Mouse (Mus musculus) kidney, adult 8-10 months (tissue): ENCODE data around the gene Plg.

Experiments
- DNase-seq, 2 experiments: peaks; one replicate each; pipeline ENCODE4 v3.0.0; 2022

Plg gene

DNA sequence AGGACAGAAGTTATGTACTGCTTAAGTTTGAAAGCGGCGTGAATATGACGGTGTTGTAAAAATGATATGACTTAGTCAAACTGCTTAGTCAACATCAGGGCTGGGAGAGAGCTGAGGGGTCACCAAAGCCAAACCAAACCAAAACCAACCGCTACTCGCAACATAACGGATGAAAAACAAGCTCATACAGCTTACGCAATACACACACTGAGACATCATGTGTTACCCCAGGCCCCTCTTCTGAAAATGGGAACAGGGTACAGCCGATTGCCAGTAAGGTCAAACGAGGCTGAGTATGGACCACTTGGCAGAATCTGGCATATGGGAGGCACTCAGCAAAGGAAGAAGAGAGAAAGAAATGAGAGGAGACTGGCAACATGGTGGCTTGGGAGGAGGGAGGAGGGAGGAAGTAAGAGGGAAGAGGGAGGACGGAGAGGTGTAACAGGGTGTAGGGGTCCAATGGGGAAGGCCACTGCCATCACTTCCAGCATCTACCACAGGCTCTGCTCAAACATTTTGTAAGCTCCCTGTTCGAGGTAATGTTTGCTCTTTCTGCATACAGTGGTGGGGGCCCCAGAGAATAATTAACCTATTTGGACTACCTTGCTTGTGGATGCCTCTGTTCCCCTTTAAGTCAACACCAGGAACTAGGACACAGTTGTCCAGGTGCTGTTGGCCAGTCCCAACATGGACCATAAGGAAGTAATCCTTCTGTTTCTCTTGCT, at the start of gene Plg:
Plg (plus strand) TSS at position 628 of the 725 bp plus-strand sequence.
- no peak for DNase-seq

DNA sequence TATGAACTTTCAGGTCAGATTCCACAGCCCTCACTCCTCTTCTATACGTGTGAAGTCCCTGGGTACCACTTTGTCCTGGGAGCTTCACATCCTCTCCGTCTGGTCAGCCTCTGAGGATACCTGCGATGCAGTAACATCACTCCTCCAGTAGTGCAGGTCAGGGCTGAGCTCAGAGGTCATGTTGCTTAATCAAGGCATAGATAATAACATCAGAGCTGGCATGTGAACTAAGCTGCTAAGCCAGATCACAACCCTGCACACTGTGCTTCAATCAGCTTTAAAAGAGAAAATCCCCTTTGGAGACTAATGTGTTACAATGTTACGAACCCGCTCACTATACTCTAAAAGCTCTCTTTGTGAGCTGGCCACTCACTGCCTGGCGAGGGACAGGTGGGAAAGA, 43.3 kb upstream of the Plg start:
- DNase-seq: no peak

DNA sequence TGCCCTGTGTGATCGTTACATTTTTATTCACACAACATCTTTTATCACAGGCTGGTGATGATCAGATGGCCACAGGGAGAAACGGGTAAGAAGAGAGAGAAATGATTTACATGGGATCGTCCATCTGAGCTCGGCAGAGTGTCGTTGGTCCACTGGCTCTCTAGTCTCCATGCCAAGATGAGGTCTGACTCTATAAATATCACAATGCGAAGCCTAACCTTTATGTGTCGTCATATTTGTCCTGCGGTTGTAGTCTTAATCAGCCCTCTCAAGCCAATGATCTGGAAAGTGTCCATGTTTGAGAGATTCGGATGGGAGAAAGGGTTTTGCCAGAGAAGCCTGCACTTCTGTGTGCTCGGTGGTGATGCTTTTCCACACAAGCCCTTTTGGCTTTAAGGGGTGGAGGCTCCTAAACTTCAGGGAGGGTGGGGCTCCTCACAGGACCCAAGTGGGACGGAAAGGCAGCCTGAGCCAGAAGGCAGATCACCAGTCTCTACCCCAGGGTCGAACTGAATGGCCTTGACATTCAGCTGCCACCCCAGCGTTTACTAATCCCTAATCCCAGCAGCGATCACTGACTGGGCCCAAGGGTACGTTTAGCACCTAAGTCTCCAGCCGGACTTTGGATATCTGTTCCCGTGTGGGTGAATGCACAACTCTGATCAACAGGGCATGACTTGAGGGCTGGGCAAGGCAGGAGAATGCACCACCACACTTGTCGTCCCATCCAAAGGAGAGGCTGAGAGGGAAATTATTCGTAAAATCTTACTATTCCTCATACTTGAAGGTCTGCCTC, 42.1 kb upstream of the Plg start:
- peak; percentile 62 to 72 for DNase-seq

GRCm38 (mm10) chr17:12337156-12337555, 41.3 kb upstream of the Plg start:
- peak; percentile 66 to 81 for DNase-seq

DNA sequence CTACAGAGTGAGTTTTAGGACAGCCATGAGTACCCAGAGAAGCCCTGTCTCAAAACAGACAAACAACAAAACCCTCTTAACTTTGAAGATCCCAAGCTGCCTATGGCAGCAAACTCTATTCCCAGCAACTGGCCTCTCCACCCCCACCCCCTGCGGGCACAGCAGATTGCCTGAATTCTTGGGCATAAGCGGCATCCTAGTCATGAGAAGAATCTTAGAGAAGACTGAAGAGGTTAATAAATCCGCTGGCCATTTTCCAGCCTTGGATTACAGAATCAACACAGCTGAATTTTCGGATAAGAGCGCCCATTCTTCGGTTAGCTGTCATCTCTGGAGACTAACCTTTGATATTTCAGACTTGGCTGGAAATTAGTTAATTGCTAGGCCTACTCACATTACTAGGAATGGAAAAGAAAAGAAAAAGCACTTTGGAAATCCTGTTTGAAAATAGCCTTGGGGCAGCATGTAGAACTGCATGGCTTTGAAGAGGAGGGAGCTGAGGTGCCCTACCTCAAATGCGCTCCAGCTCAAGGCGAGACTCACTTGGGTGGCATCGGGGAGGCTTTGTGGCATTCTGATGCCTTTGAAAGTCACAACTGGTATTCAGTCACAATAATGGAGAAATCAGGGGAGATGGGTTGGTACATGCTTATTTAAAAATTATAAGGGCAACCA, 34.6 kb upstream of the Plg start:
- DNase-seq: peak in 1 of 2 experiments; percentile 27

GRCm38 (mm10) chr17:12347462-12347861, 30.9 kb upstream of the Plg start:
- DNase-seq: no peak

- no peak for DNase-seq
Observed at GRCm38 (mm10) chr17:12351564-12351963, 26.8 kb upstream of the Plg start.

- DNase-seq: no peak
Observed at GRCm38 (mm10) chr17:12352781-12353180, 25.6 kb upstream of the Plg start.

- no peak for DNase-seq
Observed at GRCm38 (mm10) chr17:12359876-12360275, 18.5 kb upstream of the Plg start.

GRCm38 (mm10) chr17:12363601-12364425, 14.6 kb upstream of the Plg start:
- DNase-seq: no peak

DNA sequence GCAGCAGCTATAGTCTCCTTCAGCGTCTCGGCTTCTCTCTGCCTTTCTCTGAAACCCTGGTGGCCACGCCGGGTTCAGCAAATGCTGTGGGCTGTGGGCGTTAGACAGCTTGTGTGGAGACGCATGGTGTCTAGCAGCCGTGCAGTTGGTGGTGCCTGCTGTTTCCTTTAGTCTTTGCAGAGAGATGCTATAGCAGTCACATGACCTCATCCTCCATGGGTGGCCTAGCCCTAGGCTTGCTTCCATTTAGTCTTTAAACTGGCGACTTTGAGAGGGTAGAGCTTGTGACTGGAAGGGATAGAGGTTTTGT, 14.0 kb upstream of the Plg start:
- no peak for DNase-seq

DNA sequence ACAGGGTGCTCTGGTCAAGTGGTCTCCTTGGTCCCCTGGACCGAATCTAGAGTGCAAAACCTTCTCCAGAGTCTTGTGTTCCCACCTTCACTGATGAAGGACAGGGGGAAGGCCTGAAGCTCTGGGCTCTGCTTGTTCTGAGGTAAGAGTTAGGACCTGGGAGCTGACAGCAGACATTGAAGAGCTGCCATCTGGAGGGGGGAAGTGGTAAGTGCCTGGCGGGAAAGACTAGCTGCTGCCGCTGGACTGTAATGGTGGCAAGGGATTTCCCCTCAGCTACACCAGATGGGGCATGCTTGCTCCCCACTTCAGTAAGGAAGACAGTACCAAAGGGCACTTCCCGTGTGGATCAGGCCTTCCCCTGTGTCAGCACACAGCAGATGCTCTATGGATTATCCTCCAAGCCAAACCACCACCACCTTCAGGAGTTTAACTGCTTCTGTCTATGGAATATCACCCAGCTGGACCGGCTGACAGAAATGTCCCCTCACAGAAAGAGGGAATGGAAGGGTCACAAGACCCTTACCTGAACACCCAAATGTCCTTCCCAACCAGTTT, 11.0 kb upstream of the Plg start:
- DNase-seq: peak; percentile 71 to 81

GRCm38 (mm10) chr17:12369393-12369792, 9.0 kb upstream of the Plg start:
- no peak for DNase-seq

DNA sequence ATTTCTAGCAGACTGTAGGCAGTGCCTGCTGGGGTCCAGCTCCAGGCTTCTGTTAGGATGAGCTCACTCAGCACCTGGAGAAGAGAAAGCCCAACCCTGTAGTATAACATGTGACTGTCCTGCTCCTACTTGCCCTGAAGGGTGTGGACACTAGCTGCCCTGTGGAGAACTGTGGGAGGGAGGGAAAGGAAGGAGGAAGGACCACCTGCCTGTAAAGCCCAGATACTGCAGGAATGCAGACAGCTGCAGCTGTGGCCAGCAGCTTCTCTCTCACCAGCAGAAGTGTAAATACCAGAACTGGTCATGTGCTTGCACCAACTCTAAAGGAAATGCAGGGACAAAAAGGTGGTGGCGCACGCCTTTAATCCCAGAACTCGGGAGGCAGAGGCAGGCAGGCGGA, 8.1 kb upstream of the Plg start:
- no peak for DNase-seq

DNA sequence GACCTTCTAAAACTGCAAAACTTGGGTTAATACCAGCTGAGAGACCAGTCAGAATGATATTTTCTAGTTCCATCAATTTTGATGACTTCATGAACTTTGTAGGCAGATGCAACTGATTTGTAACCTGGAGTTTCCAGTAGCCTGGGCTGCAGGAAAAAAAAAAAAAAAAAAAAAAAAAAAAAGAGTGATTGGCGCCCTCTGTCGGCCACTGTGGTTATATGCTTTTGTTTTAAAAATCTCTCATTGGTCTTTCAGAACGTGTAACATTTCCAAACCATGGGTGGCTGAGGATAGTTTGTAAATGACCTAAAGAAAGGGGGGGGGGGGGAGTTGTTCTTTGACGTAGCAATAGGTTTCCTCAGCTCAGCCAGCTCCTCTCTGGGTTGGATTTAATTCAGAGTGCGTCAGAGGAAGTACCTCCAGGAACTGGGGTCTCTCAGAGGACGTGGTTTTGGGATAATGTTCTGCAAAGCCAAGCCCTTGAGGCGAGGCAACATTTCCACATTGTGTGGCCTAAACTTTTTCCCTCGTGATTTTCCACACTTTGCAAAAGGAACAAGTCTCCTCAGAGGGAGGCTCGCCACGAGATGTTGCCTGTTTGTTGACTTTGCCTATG, 7.0 kb upstream of the Plg start:
- no peak for DNase-seq

DNA sequence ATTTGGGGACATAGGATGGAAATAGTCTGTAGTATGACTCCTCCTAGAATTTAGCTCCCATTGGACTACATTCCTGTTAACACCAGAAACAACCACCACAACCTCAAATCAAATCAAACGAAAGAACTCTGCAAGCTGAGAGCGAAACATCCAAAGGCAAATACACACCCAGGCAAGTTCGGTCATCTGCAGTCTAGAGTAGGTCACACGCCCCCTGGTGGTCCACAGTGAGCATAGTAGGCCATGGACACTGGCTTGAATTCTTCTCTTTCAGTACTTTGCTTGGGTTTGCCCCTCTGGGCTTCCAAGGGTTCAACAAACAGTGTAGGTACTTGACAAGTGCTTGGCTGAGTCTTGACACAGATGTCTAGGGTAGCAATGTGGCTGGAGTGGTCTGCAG, 6.4 kb upstream of the Plg start:
- peak; percentile 51 to 73 for DNase-seq

DNA sequence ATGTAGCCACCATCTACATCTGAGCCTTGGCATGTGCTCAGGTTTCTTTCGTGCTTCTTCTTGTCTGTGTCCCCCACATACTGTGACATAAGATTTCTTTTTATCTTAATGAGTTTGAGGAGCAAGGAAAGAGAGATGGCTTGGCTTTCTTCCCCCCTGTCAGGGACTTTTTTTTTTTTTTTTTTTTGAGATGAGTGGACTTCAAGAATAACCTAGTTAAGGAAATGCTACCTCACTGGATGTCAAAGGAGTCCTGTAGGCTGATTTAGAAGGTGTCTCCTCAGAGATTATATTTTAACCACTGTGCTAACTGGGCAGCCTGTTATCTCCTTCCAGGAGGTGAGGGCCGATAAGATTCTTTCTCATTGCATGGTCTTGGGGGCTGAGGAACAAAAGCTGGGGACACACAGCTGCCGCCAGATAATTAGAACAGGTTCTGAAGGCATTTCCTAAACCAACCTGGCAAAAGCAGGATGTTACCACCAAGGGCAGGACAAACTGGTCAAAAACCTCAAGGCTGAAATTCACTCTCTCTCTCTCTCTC, 4.7 kb upstream of the Plg start:
- no peak for DNase-seq

DNA sequence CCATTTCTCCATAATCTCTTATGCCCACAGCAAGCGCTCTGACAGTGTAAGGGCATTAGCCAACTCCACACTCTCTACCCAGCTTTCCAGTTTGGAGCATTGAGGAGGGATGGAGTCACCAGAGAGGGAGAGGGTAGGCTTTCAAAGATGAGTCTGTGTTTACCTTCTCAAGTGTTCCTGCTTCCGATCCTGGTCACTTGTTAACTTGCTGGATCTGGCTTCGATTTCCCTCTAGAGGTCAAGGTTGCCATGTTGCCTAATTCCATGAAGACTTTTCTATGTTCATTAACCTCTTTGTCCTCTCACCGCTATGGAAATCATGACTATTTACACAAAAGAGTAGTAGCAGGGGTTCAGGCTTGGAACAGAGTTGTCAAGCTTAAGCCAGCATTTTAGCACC, 1.9 kb downstream of the Plg start:
- DNase-seq: no peak

GRCm38 (mm10) chr17:12381579-12381978, 3.2 kb downstream of the Plg start:
- no peak for DNase-seq

DNA sequence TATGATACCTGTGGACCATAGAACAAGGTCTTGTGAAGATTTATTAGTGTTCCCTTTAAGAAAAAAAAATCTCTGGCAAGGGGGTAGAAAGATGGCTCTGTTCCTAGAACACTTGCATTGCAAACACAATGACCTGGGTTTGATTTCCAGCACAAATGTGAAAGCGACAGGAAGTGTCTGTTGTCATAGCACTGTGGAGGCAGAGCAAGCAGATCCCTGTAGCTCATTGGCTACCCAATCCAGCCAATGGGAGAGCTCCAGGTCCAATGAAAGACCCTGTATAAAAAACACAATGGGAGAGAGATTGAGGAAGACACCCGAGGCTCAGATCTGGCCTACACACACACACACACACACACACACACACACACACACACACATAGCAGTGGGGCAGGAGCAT, 4.1 kb downstream of the Plg start:
- DNase-seq: no peak

DNA sequence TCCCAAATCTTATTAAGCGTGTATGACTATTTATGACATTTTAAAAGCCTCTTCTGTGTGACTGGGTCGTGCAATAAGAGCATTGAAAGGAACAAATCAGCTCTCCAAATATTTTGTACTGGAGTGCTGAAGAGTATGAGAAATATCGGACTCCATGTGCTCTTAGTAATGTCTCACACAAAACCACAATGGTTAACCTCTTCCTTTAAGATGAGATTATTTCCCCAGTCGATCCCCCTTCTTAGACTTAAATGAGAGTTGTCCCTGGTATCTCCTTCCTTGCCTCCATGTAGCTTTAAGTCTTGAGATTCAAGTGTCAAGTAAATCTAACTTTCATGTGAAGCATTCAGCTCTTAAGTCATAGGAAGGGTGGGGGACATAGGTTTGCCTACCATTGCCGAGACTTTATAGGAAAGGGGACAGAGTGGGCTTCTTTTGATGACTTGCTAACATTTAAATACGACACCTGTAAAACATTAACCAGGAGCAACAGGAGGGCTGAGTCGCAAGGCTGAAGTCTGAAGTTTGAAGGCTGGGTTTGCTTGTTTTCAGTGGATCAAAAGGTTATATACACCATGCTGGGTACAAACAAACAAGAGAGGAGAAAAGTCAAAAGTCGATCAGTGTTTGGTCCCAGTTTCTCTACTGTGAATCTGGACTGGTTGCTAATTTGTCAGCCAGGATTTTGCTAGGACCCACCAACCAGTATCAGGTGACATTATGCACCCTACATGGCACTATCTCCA, 6.8 kb downstream of the Plg start:
- peak; percentile 19 to 50 for DNase-seq
